Mouse (Mus musculus) C2C12 (cell line): ENCODE data around the gene Irf8.

Experiments
- CTCF ChIP-seq: IDR thresholded peaks from one replicate; pipeline ENCODE4 v1.5.1; 2011; ENCODE audit not compliant: control insufficient read depth, insufficient read depth, insufficient read length
- FOSL1 ChIP-seq: IDR thresholded peaks from one replicate; pipeline ENCODE4 v1.8.0; 2011; ENCODE audit warnings: mild to moderate bottlenecking, low read length; ENCODE audit not compliant: poor library complexity, insufficient read depth, severe bottlenecking
- MAX ChIP-seq: IDR thresholded peaks from one replicate; pipeline ENCODE4 v1.6.1; 2011; ENCODE audit warnings: mild to moderate bottlenecking, control low read depth
- MYOD1 ChIP-seq: IDR thresholded peaks from one replicate; pipeline ENCODE4 v1.6.1; 2011; ENCODE audit warnings: low read depth; ENCODE audit not compliant: control insufficient read depth, insufficient read length
- USF1 ChIP-seq: IDR thresholded peaks from one replicate; pipeline ENCODE4 v1.6.1; 2011; ENCODE audit warnings: low read depth, mild to moderate bottlenecking, control low read depth, moderate library complexity

GRCm38 (mm10) chr8:120753476-120753875 is 17.3 kb downstream of the Irf8 start:
- TF ChIP-seq CTCF (no peak), USF1 (no peak), MAX (no peak), FOSL1 (no peak), MYOD1 (no peak)
